Mouse (Mus musculus): ENCODE measurements around the gene Tmem135.

- TF ChIP-seq POLR2A (IDR thresholded peaks at IDR 0.05; ENCODE audit: control insufficient read depth, extremely low read depth, insufficient read depth, low read length, poor library complexity) (no peak), CTCF (IDR thresholded peaks at IDR 0.05; ENCODE audit: borderline replicate concordance, control insufficient read depth, extremely low read depth, insufficient read depth, low read length, poor library complexity) (no peak)
Observed at GRCm38 (mm10) chr7:89400721-89401120, 3.3 kb downstream of the Tmem135 start.
